Mouse (Mus musculus) limb, embryonic 11.5 days (tissue): ENCODE measurements around the gene Efcab5. TPM values are rescaled to one million over a fixed set of nuclear protein-coding genes. Genes with fewer than 3 reads are reported as not detected.
"Not testable (repeated sequence)": the region's sequence is repeated elsewhere in the genome, so short reads cannot be mapped to it uniquely, and the experiment has no call there.

Source experiments
- ATAC-seq: fragments of 200-750 bp; cut with Nextera tagmentation; 2 replicates; pipeline ENCODE4 v1.8.0; 2017; ENCODE audit warnings: low read depth; ENCODE audit not compliant: insufficient number of reproducible peaks, low FRiP score, low TSS enrichment
- DNase-seq: peaks from one replicate; pipeline ENCODE4 v3.0.0-alpha.2; 2015; ENCODE audit warnings: low spot score
- H3K27ac ChIP-seq: fragments of 300-500 bp; sonication (generic); replicated peaks from 2 replicates; pipeline ENCODE4 v1.5.1; 2014; ENCODE audit warnings: low read depth, mild to moderate bottlenecking, low read length
- H3K27me3 ChIP-seq: fragments of 300-500 bp; sonication (generic); 2 replicates; pipeline ENCODE4 v1.6.1; 2014; ENCODE audit warnings: mild to moderate bottlenecking, low read length, mixed read lengths; ENCODE audit not compliant: control insufficient read depth, insufficient read depth
- H3K36me3 ChIP-seq: fragments of 300-500 bp; sonication (generic); 2 replicates; pipeline ENCODE4 v1.6.1; 2014; ENCODE audit warnings: mild to moderate bottlenecking, low read length, moderate library complexity, mixed read lengths; ENCODE audit not compliant: control insufficient read depth, insufficient read depth
- H3K4me1 ChIP-seq: fragments of 300-500 bp; sonication (generic); 2 replicates; pipeline ENCODE4 v1.6.1; 2014; ENCODE audit warnings: low read length, mixed read lengths; ENCODE audit not compliant: control insufficient read depth, insufficient read depth
- H3K4me2 ChIP-seq: fragments of 300-500 bp; sonication (generic); 2 replicates; pipeline ENCODE4 v1.6.1; 2014; ENCODE audit warnings: low read depth, mild to moderate bottlenecking, moderate library complexity; ENCODE audit not compliant: severe bottlenecking
- H3K4me3 ChIP-seq: fragments of 300-500 bp; sonication (generic); 2 replicates; pipeline ENCODE4 v1.5.1; 2014; ENCODE audit warnings: low read depth, low read length
- H3K9ac ChIP-seq: fragments of 300-500 bp; sonication (generic); 2 replicates; pipeline ENCODE4 v1.6.1; 2014; ENCODE audit warnings: mild to moderate bottlenecking, low read length
- H3K9me3 ChIP-seq: fragments of 300-500 bp; sonication (generic); 2 replicates; pipeline ENCODE4 v1.6.1; 2016; ENCODE audit warnings: low read length; ENCODE audit not compliant: control insufficient read depth
- WGBS: fragments of 180-500 bp; shearing (Covaris S2); extraction: QIAGEN DNeasy Blood & Tissue Kit; methylation state at CpG from one replicate; pipeline ENCODE4 v1.1.7; 2014; 5-methylcytosine and 5-hydroxymethylcytosine counted together
- polyA plus RNA-seq: library from polyadenylated mRNA; unstranded; fragments of >200 nt; fragmentation: Nextera tagmentation; extraction: Ambion mirVana; gene quantifications from 2 replicates; pipeline ENCODE4 v1.2.1, GENCODE M21; 2014

The Efcab5 gene
- polyA plus RNA-seq, 1 experiment from 2014 or later, result 0.31 TPM

- Histone ChIP-seq H3K36me3 (no peaks in the 10 kb centered on the region), H3K4me2 (no peak overlapping the region)
Measured at GRCm38 (mm10) chr11:77084001-77084682, 104.6 kb downstream of the Efcab5 start.

DNA sequence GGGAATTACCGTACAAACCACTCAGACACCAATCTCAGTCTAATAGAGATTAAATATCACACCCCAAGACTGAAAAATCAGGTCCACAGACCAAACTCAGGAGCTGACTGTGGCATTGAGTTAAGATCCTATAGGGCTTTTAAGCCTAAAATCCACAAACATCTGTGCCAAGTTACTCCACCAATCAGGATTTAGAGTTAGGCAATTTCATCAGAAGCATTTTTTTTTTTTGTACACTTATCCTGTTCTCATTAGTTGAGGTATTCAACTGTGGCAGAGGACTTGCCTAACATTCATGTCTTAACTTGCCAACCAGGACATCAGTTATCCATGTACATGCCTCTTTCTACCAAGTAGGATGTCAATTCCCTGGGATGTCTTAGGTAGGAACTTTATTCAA is 109.4 kb downstream of the Efcab5 start:
- Histone ChIP-seq H3K4me3 (no peak overlapping the region), H3K4me2 (no peak overlapping the region), H3K9me3 (no peaks in the 10 kb centered on the region), H3K27ac (no peak overlapping the region), H3K36me3 (no peaks in the 10 kb centered on the region), H3K9ac (no peak overlapping the region), H3K27me3 (no peaks in the 10 kb centered on the region), H3K4me1 (no peaks in the 10 kb centered on the region)
- WGBS, result 94% methylated on average over 1 of the region's 1 CpGs
- DNase-seq (no peak), ATAC-seq (no peak)

More at GRCm38 (mm10) chr11:77084001-77084682, 104.6 kb downstream of the Efcab5 start:
- Histone ChIP-seq H3K27me3 (no peaks in the 10 kb centered on the region), H3K4me3 (no peak overlapping the region), H3K4me1 (no peaks in the 10 kb centered on the region), H3K27ac (no peak overlapping the region), H3K9me3 (no peaks in the 10 kb centered on the region), H3K9ac (no peak overlapping the region)
- ATAC-seq (no peak), DNase-seq (no peak)
- 53% methylated on average over 5 of the region's 5 CpGs for WGBS

GRCm38 (mm10) chr11:77078273-77079134 is 110.3 kb downstream of the Efcab5 start, which contains the start of gene Nsrp1:
Gene Nsrp1, minus strand, starts transcription at chr11:77078435.
- DNase-seq (peak; percentile 95), ATAC-seq (peak; percentile 87)
- Histone ChIP-seq H3K27ac (peak within 1 kb of the TSS; percentile 84), H3K4me3 (peak within 1 kb of the TSS; percentile 90), H3K27me3 (no peaks in the 10 kb centered on the region), H3K4me2 (peak within 1 kb of the TSS; percentile 72), H3K4me1 (no peaks in the 10 kb centered on the region), H3K9me3 (no peaks in the 10 kb centered on the region), H3K9ac (peak within 1 kb of the TSS; percentile 96), H3K36me3 (no peaks in the 10 kb centered on the region)
- WGBS, result 5% methylated on average over 48 of the region's 48 CpGs

DNA sequence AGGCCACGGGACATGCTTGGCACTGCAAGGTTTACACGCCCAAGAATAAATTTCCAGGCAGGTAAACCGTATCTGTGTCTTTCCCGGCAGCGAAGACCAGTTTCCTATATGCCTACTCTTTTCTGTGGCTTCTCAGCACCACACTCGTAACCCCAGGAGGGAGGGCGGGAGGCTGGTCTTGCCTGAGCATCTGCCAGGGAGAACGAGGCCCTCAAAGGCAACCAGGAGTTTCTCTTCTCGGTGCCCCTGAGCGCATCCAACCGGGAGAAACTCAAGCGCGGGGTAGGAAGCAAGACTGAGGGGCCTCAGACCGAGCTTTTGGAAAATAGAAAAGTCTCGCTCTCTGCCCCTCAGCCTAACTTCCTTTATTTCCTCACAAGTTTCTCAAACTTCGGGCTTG is 111.0 kb downstream of the Efcab5 start:
- no peaks in the 10 kb centered on the region for H3K4me1 ChIP-seq
- H3K9ac ChIP-seq, result peak overlapping the region; percentile 96
- peak overlapping the region; percentile 90 for H3K4me3 ChIP-seq
- H3K36me3 ChIP-seq, result no peaks in the 10 kb centered on the region
- ATAC-seq (no peak), DNase-seq (no peak)
- no peaks in the 10 kb centered on the region for H3K9me3 ChIP-seq
- 5% methylated on average over 16 of the region's 16 CpGs for WGBS
- peak overlapping the region; percentile 72 for H3K4me2 ChIP-seq
- H3K27ac ChIP-seq, result peak overlapping the region; percentile 84
- H3K27me3 ChIP-seq, result no peaks in the 10 kb centered on the region

GRCm38 (mm10) chr11:77077331-77077730 is 111.4 kb downstream of the Efcab5 start:
- H3K4me1 ChIP-seq, DNase-seq, H3K36me3 ChIP-seq, H3K9me3 ChIP-seq, H3K27me3 ChIP-seq, ATAC-seq, H3K27ac ChIP-seq: not testable (repeated sequence)
- peak overlapping the region; percentile 90 for H3K4me3 ChIP-seq
- H3K9ac ChIP-seq, result peak overlapping the region; percentile 96
- peak overlapping the region; percentile 72 for H3K4me2 ChIP-seq
- WGBS, result 75% methylated on average over 4 of the region's 4 CpGs

GRCm38 (mm10) chr11:77070721-77071120 is 118.0 kb downstream of the Efcab5 start:
- no peaks in the 10 kb centered on the region for H3K9me3 ChIP-seq
- DNase-seq (no peak), ATAC-seq (no peak)
- H3K27me3 ChIP-seq, result no peaks in the 10 kb centered on the region
- no peak overlapping the region for H3K27ac ChIP-seq
- WGBS, result 87% methylated on average over 4 of the region's 4 CpGs
- H3K4me3 ChIP-seq, result no peak overlapping the region
- peaks cover 2% of the 10 kb centered on the region; the same call in 1 of the 2 replicates for H3K36me3 ChIP-seq
- no peak overlapping the region for H3K9ac ChIP-seq
- H3K4me2 ChIP-seq, result no peak overlapping the region
- no peaks in the 10 kb centered on the region for H3K4me1 ChIP-seq

- WGBS, result 96% methylated on average over 4 of the region's 4 CpGs
- no peak overlapping the region for H3K9ac ChIP-seq
- peaks cover 2% of the 10 kb centered on the region; the same call in 1 of the 2 replicates for H3K36me3 ChIP-seq
- no peak overlapping the region for H3K4me2 ChIP-seq
- H3K4me1 ChIP-seq, result no peaks in the 10 kb centered on the region
- DNase-seq (no peak), ATAC-seq (no peak)
- no peaks in the 10 kb centered on the region for H3K27me3 ChIP-seq
- no peak overlapping the region for H3K4me3 ChIP-seq
- no peaks in the 10 kb centered on the region for H3K9me3 ChIP-seq
- H3K27ac ChIP-seq, result no peak overlapping the region
Measured at GRCm38 (mm10) chr11:77068825-77069224, 119.9 kb downstream of the Efcab5 start.

- H3K4me1 ChIP-seq, result no peaks in the 10 kb centered on the region
- no peaks in the 10 kb centered on the region for H3K27me3 ChIP-seq
- H3K9ac ChIP-seq, result no peak overlapping the region
- WGBS, result 95% methylated on average over 2 of the region's 2 CpGs
- H3K4me2 ChIP-seq, result no peak overlapping the region
- no peak overlapping the region for H3K27ac ChIP-seq
- DNase-seq, result no peak
- ATAC-seq, result no peak
- H3K9me3 ChIP-seq, result no peaks in the 10 kb centered on the region
- H3K4me3 ChIP-seq, result no peak overlapping the region
- no peaks in the 10 kb centered on the region for H3K36me3 ChIP-seq
Measured at GRCm38 (mm10) chr11:77063406-77063805, 125.4 kb downstream of the Efcab5 start.
